8 mouse cellular contexts compared by ENCODE assay signal in the genomic region with DNA sequence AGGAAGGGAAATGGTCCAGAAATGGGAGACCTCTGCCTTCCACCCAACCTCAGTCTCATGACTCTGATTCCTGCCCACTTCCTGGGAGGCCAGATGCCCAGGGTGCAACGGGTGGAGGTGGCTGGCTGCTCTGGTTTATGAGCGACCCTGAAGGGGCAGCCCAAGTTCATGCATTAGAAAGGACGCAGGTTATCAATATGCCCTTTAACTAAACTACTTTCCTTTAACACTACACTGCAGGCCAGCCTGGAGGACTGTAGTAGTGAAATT. TPM values are rescaled to one million over a fixed set of nuclear protein-coding genes. Genes with fewer than 3 reads are reported as not detected.
DNase-seq lines count a peak whose midpoint lies in the region; ATAC-seq lines count a peak whose summit lies in the region.

No protein-coding gene starts in this region.

- H3K27me3 ChIP-seq in heart, embryonic 16.5 days (ENCODE audit: control insufficient read depth, insufficient read depth, low read length): no peaks in the 10 kb centered on the region
- no peaks in the 10 kb centered on the region for H3K27me3 ChIP-seq in embryonic facial prominence, embryonic 13.5 days
- no peaks in the 10 kb centered on the region for H3K27me3 ChIP-seq in midbrain, embryonic 13.5 days

- no peaks in the 10 kb centered on the region for H3K9me3 ChIP-seq in heart, embryonic 16.5 days (replicated peaks; ENCODE audit: control insufficient read depth, low read length)
- no peaks in the 10 kb centered on the region for H3K9me3 ChIP-seq in embryonic facial prominence, embryonic 13.5 days
- H3K9me3 ChIP-seq in midbrain, embryonic 13.5 days: no peaks in the 10 kb centered on the region

- H3K36me3 ChIP-seq in heart, embryonic 16.5 days (ENCODE audit: control insufficient read depth, insufficient read depth): peaks cover 14% of the 10 kb centered on the region
- peaks cover 31% of the 10 kb centered on the region for H3K36me3 ChIP-seq in embryonic facial prominence, embryonic 13.5 days
- peaks cover 33% of the 10 kb centered on the region for H3K36me3 ChIP-seq in midbrain, embryonic 13.5 days

- H3K4me1 ChIP-seq in heart, embryonic 16.5 days (ENCODE audit: control insufficient read depth, insufficient read depth, low read length): peaks cover 23% of the 10 kb centered on the region
- H3K4me1 ChIP-seq in embryonic facial prominence, embryonic 13.5 days: peaks cover 27% of the 10 kb centered on the region
- peaks cover 33% of the 10 kb centered on the region for H3K4me1 ChIP-seq in midbrain, embryonic 13.5 days (replicated peaks)

- WGBS in heart, embryonic 16.5 days: 32% methylated on average over 3 of the region's 3 CpGs
- whole genome bisulfite sequencing in embryonic facial prominence, embryonic 13.5 days: 23% methylated on average over 3 of the region's 3 CpGs
- 36% methylated on average over 3 of the region's 3 CpGs for WGBS in midbrain, embryonic 13.5 days

- H3K4me3 ChIP-seq in heart, embryonic 16.5 days (ENCODE audit: low read length): peak overlapping the region; percentile 62
- H3K4me3 ChIP-seq in embryonic facial prominence, embryonic 13.5 days: peak overlapping the region; percentile 84
- peak overlapping the region; percentile 98 for H3K4me3 ChIP-seq in midbrain, embryonic 13.5 days (replicated peaks)

- intact Hi-C loops in heart, postnatal 14 days (cut with DNase I): no loop called here

- no peak overlapping the region for H3K27ac ChIP-seq in heart, embryonic 16.5 days (ENCODE audit: low read length)
- no peak overlapping the region for H3K27ac ChIP-seq in embryonic facial prominence, embryonic 13.5 days
- no peak overlapping the region for H3K27ac ChIP-seq in midbrain, embryonic 13.5 days

- peak overlapping the region; percentile 74 for H3K9ac ChIP-seq in heart, embryonic 16.5 days (ENCODE audit: low read length)
- peak overlapping the region; percentile 88 for H3K9ac ChIP-seq in embryonic facial prominence, embryonic 13.5 days
- H3K9ac ChIP-seq in midbrain, embryonic 13.5 days (replicated peaks): peak overlapping the region; percentile 98

- H3K4me2 ChIP-seq in heart, embryonic 16.5 days (ENCODE audit: low read depth, low read length): peak overlapping the region; percentile 77
- H3K4me2 ChIP-seq in embryonic facial prominence, embryonic 13.5 days: peak overlapping the region; percentile 94
- peak overlapping the region; percentile 93 for H3K4me2 ChIP-seq in midbrain, embryonic 13.5 days (replicated peaks)

- ATAC-seq in heart, embryonic 16.5 days (replicated peaks; ENCODE audit: extremely low read depth, insufficient read depth, low FRiP score): no peak
- no peak for ATAC-seq in embryonic facial prominence, embryonic 13.5 days (ENCODE audit: insufficient number of reproducible peaks, insufficient read depth, low FRiP score, low TSS enrichment, low read depth)
- ATAC-seq in midbrain, embryonic 13.5 days: no peak
- ATAC-seq in monocyte, adult 5-6 weeks (replicated peaks; ENCODE audit: insufficient number of reproducible peaks, low FRiP score, low TSS enrichment, poor library complexity, severe bottlenecking): no peak

- no peak for DNase-seq in heart, postnatal 14 days
- DNase-seq in kidney, adult 9 months: peak; percentile 83
- DNase-seq in natural killer cell, adult 2 months (ENCODE audit: low spot score in 2 of 2): no peak
- no peak for DNase-seq in thymus, postnatal 10 days (ENCODE audit: low spot score in 2 of 2)

RNA-seq across cellular contexts. Expression of gene C2cd2l, which starts 1.3 kb away (rescaled TPM):
- 8.2 and 8.6 TPM in 2 replicates for polyA plus RNA-seq in heart, embryonic 16.5 days (2015; fragmentation: Nextera tagmentation; extraction: Ambion mirVana)
- 10 to 100 TPM; 15.8 to 16.6 TPM for total RNA-seq in heart, postnatal 14 days (2021)
- polyA plus RNA-seq in embryonic facial prominence, embryonic 13.5 days (2015; fragmentation: Nextera tagmentation; extraction: Ambion mirVana): 8.3 TPM in 2 replicates
- 23.0 and 27.3 TPM in 2 replicates for polyA plus RNA-seq in midbrain, embryonic 13.5 days (2015; fragmentation: Nextera tagmentation; extraction: Ambion mirVana)
- 6.0 to 18.9 TPM (median 12.2 TPM) in 3 replicates for total RNA-seq in monocyte, adult 5-6 weeks (2017)

RNA-seq across cellular contexts. Expression of gene Dpagt1, which starts 7.1 kb away (rescaled TPM):
- 28.5 and 33.7 TPM in 2 replicates for polyA plus RNA-seq in heart, embryonic 16.5 days (2015; fragmentation: Nextera tagmentation; extraction: Ambion mirVana)
- total RNA-seq in heart, postnatal 14 days (2021): 10 to 100 TPM; 18.8 to 21.0 TPM
- polyA plus RNA-seq in embryonic facial prominence, embryonic 13.5 days (2015; fragmentation: Nextera tagmentation; extraction: Ambion mirVana): 38.4 and 40.5 TPM in 2 replicates
- 40.8 TPM in 2 replicates for polyA plus RNA-seq in midbrain, embryonic 13.5 days (2015; fragmentation: Nextera tagmentation; extraction: Ambion mirVana)
- 1.8 to 5.6 TPM (median 2.3 TPM) in 3 replicates for total RNA-seq in monocyte, adult 5-6 weeks (2017)

RNA-seq across cellular contexts. Expression of gene Hinfp, which starts 13.3 kb away (rescaled TPM):
- polyA plus RNA-seq in heart, embryonic 16.5 days (2015; fragmentation: Nextera tagmentation; extraction: Ambion mirVana): 15.8 and 18.7 TPM in 2 replicates
- 10 to 100 TPM; 11.0 to 11.4 TPM for total RNA-seq in heart, postnatal 14 days (2021)
- polyA plus RNA-seq in embryonic facial prominence, embryonic 13.5 days (2015; fragmentation: Nextera tagmentation; extraction: Ambion mirVana): 27.9 and 30.6 TPM in 2 replicates
- polyA plus RNA-seq in midbrain, embryonic 13.5 days (2015; fragmentation: Nextera tagmentation; extraction: Ambion mirVana): 37.5 and 38.5 TPM in 2 replicates
- total RNA-seq in monocyte, adult 5-6 weeks (2017): 22.9 to 34.0 TPM (median 23.0 TPM) in 3 replicates

RNA-seq across cellular contexts. Expression of gene H2afx, which starts 15.7 kb away (rescaled TPM):
- polyA plus RNA-seq in heart, embryonic 16.5 days (2015; fragmentation: Nextera tagmentation; extraction: Ambion mirVana): 179 and 186 TPM in 2 replicates
- 10 to 100 TPM; 21.6 to 35.0 TPM for total RNA-seq in heart, postnatal 14 days (2021)
- 365 and 385 TPM in 2 replicates for polyA plus RNA-seq in embryonic facial prominence, embryonic 13.5 days (2015; fragmentation: Nextera tagmentation; extraction: Ambion mirVana)
- polyA plus RNA-seq in midbrain, embryonic 13.5 days (2015; fragmentation: Nextera tagmentation; extraction: Ambion mirVana): 193 and 209 TPM in 2 replicates
- total RNA-seq in monocyte, adult 5-6 weeks (2017): 8.1 to 12.3 TPM (median 8.6 TPM) in 3 replicates

RNA-seq across cellular contexts. Expression of gene Hmbs, which starts 25.3 kb away (rescaled TPM):
- polyA plus RNA-seq in heart, embryonic 16.5 days (2015; fragmentation: Nextera tagmentation; extraction: Ambion mirVana): 97.2 and 102 TPM in 2 replicates
- 10 to 100 TPM; 44.4 to 46.8 TPM for total RNA-seq in heart, postnatal 14 days (2021)
- polyA plus RNA-seq in embryonic facial prominence, embryonic 13.5 days (2015; fragmentation: Nextera tagmentation; extraction: Ambion mirVana): 114 and 119 TPM in 2 replicates
- 72.3 and 72.9 TPM in 2 replicates for polyA plus RNA-seq in midbrain, embryonic 13.5 days (2015; fragmentation: Nextera tagmentation; extraction: Ambion mirVana)
- total RNA-seq in monocyte, adult 5-6 weeks (2017): 8.2 to 19.1 TPM (median 15.1 TPM) in 3 replicates
